Mouse (Mus musculus): ENCODE results near the gene Nxph3. TPM values are rescaled to one million over a fixed set of nuclear protein-coding genes. Genes with fewer than 3 reads are reported as not detected.
A peak's percentile ranks its signal among the peaks of the same experiment; 100 is the strongest.
"Not testable (repeated sequence)": the region's sequence is repeated elsewhere in the genome, so short reads cannot be mapped to it uniquely, and the experiment has no call there.

The Nxph3 gene
- polyA plus RNA-seq, 1 experiment from 2014 or later = 0.44 TPM

DNA sequence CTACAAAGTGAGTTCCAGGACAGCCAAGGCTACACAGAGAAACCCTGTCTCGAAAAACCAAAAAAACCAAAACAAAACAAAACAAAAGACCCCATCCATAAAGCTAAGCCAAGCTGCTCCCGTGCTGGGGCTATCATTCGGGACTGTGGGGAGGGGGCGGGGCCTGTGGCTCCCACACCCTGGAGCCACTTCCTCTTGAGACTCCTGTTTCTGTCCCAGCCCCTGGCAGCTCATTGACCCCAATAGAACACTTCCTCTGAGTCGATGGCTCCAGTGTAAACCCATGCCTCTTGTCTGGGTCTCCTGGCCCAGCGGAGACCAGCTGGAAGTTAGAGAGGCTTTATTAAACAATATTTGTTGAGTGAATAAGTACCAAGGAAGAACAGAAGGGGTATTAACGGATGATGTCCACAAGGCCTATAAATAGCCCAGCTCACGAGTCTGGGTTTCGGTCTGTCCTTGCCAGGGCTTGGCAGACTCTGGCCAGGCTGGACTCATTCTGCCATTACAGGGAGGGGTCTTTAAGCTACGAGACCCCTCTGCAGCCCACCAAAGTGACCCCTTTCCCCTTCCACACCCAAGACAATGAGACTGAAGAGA is 10.7 kb downstream of the Nxph3 start:
- Histone ChIP-seq H3K4me2 (replicated peaks; ENCODE audit: low read depth) (no peak overlapping the region), H3K4me3 (ENCODE audit: low read depth, low read length) (no peak overlapping the region), H3K9me3 (ENCODE audit: control insufficient read depth, low read length) (no peaks in the 10 kb centered on the region), H3K4me1 (replicated peaks; ENCODE audit: control insufficient read depth, insufficient read depth) (no peaks in the 10 kb centered on the region), H3K36me3 (ENCODE audit: control insufficient read depth, insufficient read depth, low read length) (no peaks in the 10 kb centered on the region), H3K27me3 (ENCODE audit: control insufficient read depth, insufficient read depth, low read length) (no peaks in the 10 kb centered on the region), H3K27ac (replicated peaks) (peak overlapping the region; percentile 9; the same call in 1 of the 2 replicates), H3K9ac (ENCODE audit: low read length) (no peak overlapping the region)
- ATAC-seq (ENCODE audit: low FRiP score, low TSS enrichment) (peak; percentile 35; the same call in 1 of the 2 replicates), DNase-seq (ENCODE audit: low spot score) (no peak)
- TF ChIP-seq CTCF (IDR thresholded peaks at IDR 0.05; ENCODE audit: low read depth) = no peak
- no peak for TF ChIP-seq EP300 (optimal IDR thresholded peaks at IDR 0.05)
- 40% methylated on average over 10 of the region's 10 CpGs for WGBS

DNA sequence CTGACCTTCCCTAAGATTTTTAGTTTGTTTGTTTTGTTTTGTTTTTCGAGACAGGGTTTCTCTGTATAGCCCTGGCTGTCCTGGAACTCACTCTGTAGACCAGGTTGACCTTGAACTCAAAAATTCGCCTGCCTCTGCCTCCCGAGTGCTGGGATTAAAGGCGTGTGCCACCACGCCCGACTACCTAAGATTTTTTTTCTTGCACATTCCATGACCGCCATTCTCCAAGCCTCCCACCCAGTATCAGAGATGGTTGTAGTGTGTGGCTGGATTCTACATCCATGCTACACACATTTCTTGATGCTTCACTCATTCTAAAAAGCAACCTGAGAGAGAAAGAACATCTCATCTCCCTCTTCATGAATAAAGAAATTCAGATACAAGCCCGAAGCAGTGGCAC is 12.5 kb downstream of the Nxph3 start:
- H3K4me3 ChIP-seq (ENCODE audit: low read depth, low read length) = not testable (repeated sequence)

DNA sequence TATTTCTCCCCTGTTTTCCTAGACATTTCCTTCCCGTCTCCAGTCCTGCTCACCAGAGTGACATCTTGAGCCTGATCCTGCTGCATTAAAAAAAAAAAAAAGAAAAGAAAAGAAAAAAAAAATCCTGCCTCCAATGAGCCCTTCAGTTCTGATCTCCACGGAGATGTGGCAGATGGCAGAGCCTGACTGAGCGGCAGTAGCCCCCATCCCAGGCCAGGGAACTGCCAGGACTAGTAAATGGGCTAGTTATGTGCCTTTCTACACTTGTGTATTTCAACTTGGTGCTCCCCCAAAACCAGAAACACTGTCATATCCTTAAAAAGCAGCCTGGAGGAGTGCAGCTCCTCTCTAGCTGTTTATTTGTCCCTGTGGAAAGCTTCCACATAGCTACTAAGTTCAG is 13.5 kb downstream of the Nxph3 start:
- no peak overlapping the region for H3K4me2 ChIP-seq (replicated peaks; ENCODE audit: low read depth)
- no peaks in the 10 kb centered on the region for H3K36me3 ChIP-seq (ENCODE audit: control insufficient read depth, insufficient read depth, low read length)
- no peak for DNase-seq (ENCODE audit: low spot score)
- ATAC-seq (ENCODE audit: low FRiP score, low TSS enrichment) = no peak
- H3K27me3 ChIP-seq (ENCODE audit: control insufficient read depth, insufficient read depth, low read length) = no peaks in the 10 kb centered on the region
- H3K4me3 ChIP-seq (ENCODE audit: low read depth, low read length) = no peak overlapping the region
- H3K4me1 ChIP-seq (replicated peaks; ENCODE audit: control insufficient read depth, insufficient read depth) = no peaks in the 10 kb centered on the region
- no peaks in the 10 kb centered on the region for H3K9me3 ChIP-seq (ENCODE audit: control insufficient read depth, low read length)
- WGBS = 35% methylated on average over 3 of the region's 3 CpGs
- no peak overlapping the region for H3K27ac ChIP-seq (replicated peaks)
- TF ChIP-seq EP300 (optimal IDR thresholded peaks at IDR 0.05) = no peak
- TF ChIP-seq CTCF (IDR thresholded peaks at IDR 0.05; ENCODE audit: low read depth) = no peak
- H3K9ac ChIP-seq (ENCODE audit: low read length) = no peak overlapping the region

More for the DNA sequence above, 12.5 kb downstream of the Nxph3 start:
- not testable (repeated sequence) for ATAC-seq (ENCODE audit: low FRiP score, low TSS enrichment); H3K27me3 ChIP-seq (ENCODE audit: control insufficient read depth, insufficient read depth, low read length); DNase-seq (ENCODE audit: low spot score); H3K4me2 ChIP-seq (replicated peaks; ENCODE audit: low read depth); H3K9me3 ChIP-seq (ENCODE audit: control insufficient read depth, low read length); H3K27ac ChIP-seq (replicated peaks); H3K36me3 ChIP-seq (ENCODE audit: control insufficient read depth, insufficient read depth, low read length); H3K4me1 ChIP-seq (replicated peaks; ENCODE audit: control insufficient read depth, insufficient read depth); H3K9ac ChIP-seq (ENCODE audit: low read length)
- WGBS = 77% methylated on average over 8 of the region's 8 CpGs

DNA sequence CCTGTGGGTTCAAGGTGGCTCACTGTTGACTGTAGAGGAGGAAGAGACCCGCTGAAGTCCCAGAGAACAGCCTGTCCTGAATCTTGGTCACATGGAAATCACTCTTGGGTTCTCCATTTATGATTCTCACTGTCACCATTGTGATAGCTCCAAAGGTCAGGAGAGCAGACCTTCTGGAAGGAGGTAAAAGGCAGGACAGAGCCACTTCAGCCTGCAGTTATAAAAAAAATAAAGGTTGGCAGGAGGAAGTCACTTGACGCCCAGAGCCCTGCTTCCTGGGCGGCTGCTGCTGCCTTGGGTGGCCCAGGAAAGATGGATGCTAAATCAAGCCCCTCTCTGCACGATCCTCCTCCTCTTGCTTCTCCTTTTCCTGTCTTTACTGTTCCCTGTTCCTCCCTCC is 14.0 kb downstream of the Nxph3 start:
- Histone ChIP-seq H3K4me1 (replicated peaks; ENCODE audit: control insufficient read depth, insufficient read depth) (no peaks in the 10 kb centered on the region), H3K27me3 (ENCODE audit: control insufficient read depth, insufficient read depth, low read length) (no peaks in the 10 kb centered on the region), H3K9me3 (ENCODE audit: control insufficient read depth, low read length) (no peaks in the 10 kb centered on the region), H3K36me3 (ENCODE audit: control insufficient read depth, insufficient read depth, low read length) (no peaks in the 10 kb centered on the region), H3K4me3 (ENCODE audit: low read depth, low read length) (no peak overlapping the region), H3K4me2 (replicated peaks; ENCODE audit: low read depth) (no peak overlapping the region), H3K9ac (ENCODE audit: low read length) (no peak overlapping the region), H3K27ac (replicated peaks) (no peak overlapping the region)
- no peak for ATAC-seq (ENCODE audit: low FRiP score, low TSS enrichment)
- TF ChIP-seq CTCF (IDR thresholded peaks at IDR 0.05; ENCODE audit: low read depth) = no peak
- TF ChIP-seq EP300 (optimal IDR thresholded peaks at IDR 0.05) = no peak
- no peak for DNase-seq (ENCODE audit: low spot score)
- 36% methylated on average over 4 of the region's 4 CpGs for WGBS

DNA sequence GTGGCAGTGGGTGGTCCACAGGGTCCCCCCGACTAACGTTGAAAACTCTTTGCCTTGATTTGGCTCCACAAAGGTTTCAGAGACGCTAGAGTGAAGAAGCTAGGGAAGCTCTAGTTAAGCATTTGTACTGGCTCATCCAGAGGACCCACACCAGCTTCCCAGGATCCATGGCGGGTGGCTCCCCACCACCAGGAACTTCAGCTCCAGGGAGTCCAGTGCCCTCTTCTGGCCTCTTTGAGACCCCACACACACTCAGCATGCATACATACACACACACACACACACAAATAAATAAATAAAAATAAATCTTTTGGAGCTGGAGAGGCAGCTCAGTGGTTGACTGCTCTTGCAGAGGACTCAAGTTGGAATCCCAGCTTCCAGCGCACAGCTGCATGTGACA is 16.4 kb downstream of the Nxph3 start:
- peaks cover 2% of the 10 kb centered on the region; the same call in 1 of the 2 replicates for H3K36me3 ChIP-seq (ENCODE audit: control insufficient read depth, insufficient read depth, low read length)
- no peaks in the 10 kb centered on the region for H3K27me3 ChIP-seq (ENCODE audit: control insufficient read depth, insufficient read depth, low read length)
- no peak overlapping the region for H3K4me2 ChIP-seq (replicated peaks; ENCODE audit: low read depth)
- H3K9me3 ChIP-seq (ENCODE audit: control insufficient read depth, low read length) = no peaks in the 10 kb centered on the region
- H3K9ac ChIP-seq (ENCODE audit: low read length) = no peak overlapping the region
- WGBS = 90% methylated on average over 5 of the region's 5 CpGs
- H3K27ac ChIP-seq (replicated peaks) = no peak overlapping the region
- TF ChIP-seq EP300 (optimal IDR thresholded peaks at IDR 0.05) (no peak), CTCF (IDR thresholded peaks at IDR 0.05; ENCODE audit: low read depth) (no peak)
- H3K4me1 ChIP-seq (replicated peaks; ENCODE audit: control insufficient read depth, insufficient read depth) = no peaks in the 10 kb centered on the region
- no peak for DNase-seq (ENCODE audit: low spot score)
- no peak for ATAC-seq (ENCODE audit: low FRiP score, low TSS enrichment)
- H3K4me3 ChIP-seq (ENCODE audit: low read depth, low read length) = no peak overlapping the region

DNA sequence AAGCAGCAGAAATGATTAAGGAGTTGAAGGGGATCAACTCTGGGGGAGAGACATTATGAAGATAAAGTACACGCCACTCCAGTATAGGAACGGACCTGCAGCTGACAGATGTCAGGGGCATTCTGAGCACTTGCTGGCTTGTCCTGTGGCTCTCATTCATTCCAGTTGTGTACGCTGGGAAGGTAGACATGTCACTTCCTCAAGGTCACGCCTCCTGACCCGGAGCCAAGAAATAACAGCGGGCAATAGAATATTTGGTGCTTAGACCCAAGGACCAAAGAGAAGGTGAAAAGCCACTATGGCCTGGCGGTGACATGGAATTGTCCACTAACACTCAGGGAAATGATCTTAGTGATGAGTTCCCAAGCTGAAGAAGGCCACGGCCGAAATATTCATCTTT is 18.5 kb downstream of the Nxph3 start:
- WGBS = 88% methylated on average over 9 of the region's 9 CpGs
- Histone ChIP-seq H3K27me3 (ENCODE audit: control insufficient read depth, insufficient read depth, low read length) (no peaks in the 10 kb centered on the region), H3K4me3 (ENCODE audit: low read depth, low read length) (no peak overlapping the region), H3K4me1 (replicated peaks; ENCODE audit: control insufficient read depth, insufficient read depth) (no peaks in the 10 kb centered on the region), H3K9ac (ENCODE audit: low read length) (no peak overlapping the region), H3K4me2 (replicated peaks; ENCODE audit: low read depth) (no peak overlapping the region), H3K36me3 (ENCODE audit: control insufficient read depth, insufficient read depth, low read length) (peaks cover 12% of the 10 kb centered on the region), H3K27ac (replicated peaks) (no peak overlapping the region), H3K9me3 (ENCODE audit: control insufficient read depth, low read length) (no peaks in the 10 kb centered on the region)
- TF ChIP-seq EP300 (optimal IDR thresholded peaks at IDR 0.05) = no peak
- ATAC-seq (ENCODE audit: low FRiP score, low TSS enrichment) (no peak), DNase-seq (ENCODE audit: low spot score) (no peak)

All from stomach, postnatal 0 days (tissue).